Mouse (Mus musculus) liver, adult 2 months (tissue): ENCODE results near the gene Gpr4. TPM values are rescaled to one million over a fixed set of nuclear protein-coding genes. Genes with fewer than 3 reads are reported as not detected.

Experiments
- DNase-seq: peaks from one replicate; pipeline ENCODE4 v3.0.0-alpha.2; 2011; ENCODE audit warnings: low read depth, low spot score; ENCODE audit errors: extremely low read depth
- H3K27ac ChIP-seq: fragments of 200-500 bp; replicated peaks from 2 replicates; pipeline ENCODE4 v1.5.1; 2012; ENCODE audit warnings: low read depth, mild to moderate bottlenecking, control low read depth, inconsistent platforms, low read length; ENCODE audit not compliant: insufficient read depth
- H3K27me3 ChIP-seq: fragments of 200-500 bp; 2 replicates; pipeline ENCODE4 v1.6.1; 2012; ENCODE audit warnings: mild to moderate bottlenecking, moderate library complexity, low read length, inconsistent platforms; ENCODE audit not compliant: control insufficient read depth, insufficient read depth
- H3K36me3 ChIP-seq: fragments of 200-500 bp; 2 replicates; pipeline ENCODE4 v1.6.1; 2012; ENCODE audit warnings: low read length, inconsistent platforms; ENCODE audit not compliant: control insufficient read depth, insufficient read depth
- H3K4me1 ChIP-seq: fragments of 200-500 bp; 2 replicates; pipeline ENCODE4 v1.6.1; 2011; ENCODE audit warnings: low read length; ENCODE audit not compliant: control insufficient read depth, insufficient read depth
- H3K4me3 ChIP-seq: fragments of 200-500 bp; 2 replicates; pipeline ENCODE4 v1.5.1; 2011; ENCODE audit warnings: low read depth, mild to moderate bottlenecking, control low read depth, low read length, moderate library complexity; ENCODE audit not compliant: insufficient read depth
- H3K79me2 ChIP-seq: fragments of 200-500 bp; 2 replicates; pipeline ENCODE4 v1.6.1; 2012; ENCODE audit warnings: inconsistent platforms, mild to moderate bottlenecking, low read length, moderate library complexity; ENCODE audit not compliant: control insufficient read depth, insufficient read depth
- H3K9ac ChIP-seq: fragments of 200-500 bp; 2 replicates; pipeline ENCODE4 v1.6.1; 2012; ENCODE audit warnings: low read depth, mild to moderate bottlenecking, control low read depth, inconsistent platforms, low read length
- CTCF ChIP-seq: fragments of 200-500 bp; IDR thresholded peaks from 2 replicates; pipeline ENCODE4 v1.5.1; 2011; ENCODE audit warnings: low read depth, low read length, control low read depth
- POLR2A ChIP-seq: fragments of 200-500 bp; IDR thresholded peaks from 2 replicates; pipeline ENCODE4 v1.6.1; 2011; ENCODE audit warnings: low read length, control low read depth; ENCODE audit not compliant: insufficient read depth; ENCODE audit errors: extremely low read depth
- WGBS: fragments of 180-500 bp; shearing (Covaris S2); methylation state at CpG from one replicate; pipeline ENCODE4 v1.1.7; 2018; 5-methylcytosine and 5-hydroxymethylcytosine counted together
- polyA plus RNA-seq: library from polyadenylated mRNA; depleted of rRNA; stranded (reverse); fragments of >200 nt; gene quantifications from 2 replicates; pipeline ENCODE4 v1.2.3, GENCODE M21; 2012
- total RNA-seq: library from RNA; depleted of rRNA; stranded (reverse); fragments of >200 nt; gene quantifications from 2 replicates; pipeline ENCODE4 v1.2.3, GENCODE M21; 2014

Gpr4 gene
- total and polyA plus RNA-seq, 2 experiments: 0.09 to 2.7 TPM

DNA sequence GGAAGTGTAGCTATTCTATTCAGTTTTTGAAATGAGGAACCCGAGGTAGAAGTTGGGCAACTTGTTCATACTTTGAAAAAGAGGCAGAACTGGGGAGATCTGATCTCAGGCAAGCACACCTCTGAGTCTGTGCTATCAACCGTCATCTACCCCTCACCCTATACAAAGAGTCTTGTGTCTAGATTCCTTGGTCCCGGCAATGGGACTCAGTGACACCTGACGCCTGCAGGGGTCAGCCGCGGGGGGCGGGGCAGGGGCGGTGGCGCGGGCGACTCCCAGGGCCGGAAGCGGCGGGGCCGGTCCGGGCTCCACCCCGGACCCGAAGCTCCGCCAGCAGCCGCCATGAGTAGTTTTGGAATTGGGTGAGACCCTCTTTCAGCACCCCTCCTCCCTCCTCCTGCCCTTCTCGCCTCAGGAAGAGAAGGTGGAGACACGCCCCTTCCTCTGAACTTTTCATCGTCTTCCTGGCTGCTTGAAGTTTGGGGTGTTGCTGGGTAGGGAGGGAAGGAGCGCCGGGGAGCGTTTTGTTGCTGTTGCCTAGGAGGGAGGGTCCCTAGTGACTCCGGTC, 31.4 kb upstream of the Gpr4 start:
- Histone ChIP-seq H3K27ac (no peak overlapping the region), H3K36me3 (no peaks in the 10 kb centered on the region), H3K4me1 (0 out of 2 replicates have a peak, but pooled peaks cover 2% of the 10 kb centered on the region), H3K27me3 (peaks cover 16% of the 10 kb centered on the region), H3K79me2 (no peaks in the 10 kb centered on the region), H3K9ac (peak overlapping the region; percentile 61), H3K4me3 (peak overlapping the region; percentile 66)
- TF ChIP-seq CTCF (no peak), POLR2A (no peak)
- peak; percentile 18 for DNase-seq
- 1% methylated on average over 27 of the region's 27 CpGs for WGBS

DNA sequence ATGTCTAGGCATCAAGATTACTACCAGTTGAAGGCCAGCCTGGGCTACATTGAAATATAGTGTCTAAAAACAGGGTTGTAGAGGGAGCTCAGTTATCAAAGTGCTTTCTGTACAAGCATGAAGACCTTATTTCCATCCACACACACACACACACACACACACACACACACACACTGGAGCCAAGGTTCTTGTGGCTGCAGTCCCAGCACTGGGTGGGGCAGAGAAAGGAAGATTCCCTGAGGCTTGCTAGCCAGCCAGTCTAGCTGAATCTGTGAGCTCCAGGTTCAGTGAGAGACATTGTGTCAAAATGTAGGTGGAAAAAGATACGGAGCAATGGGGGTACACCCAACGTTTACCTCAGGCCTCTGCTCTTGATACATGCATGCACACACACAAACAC, 28.1 kb upstream of the Gpr4 start:
- peaks cover 5% of the 10 kb centered on the region; the same call in 1 of the 2 replicates for H3K27me3 ChIP-seq
- 0 out of 2 replicates have a peak, but pooled peaks cover 2% of the 10 kb centered on the region for H3K4me1 ChIP-seq
- H3K9ac ChIP-seq: no peak overlapping the region
- H3K79me2 ChIP-seq: no peaks in the 10 kb centered on the region
- no peak overlapping the region for H3K4me3 ChIP-seq
- TF ChIP-seq CTCF (no peak), POLR2A (no peak)
- H3K27ac ChIP-seq: no peak overlapping the region
- no peaks in the 10 kb centered on the region; the same call in 1 of the 2 replicates for H3K36me3 ChIP-seq
- no peak for DNase-seq
- WGBS: 90% methylated on average over 2 of the region's 2 CpGs

DNA sequence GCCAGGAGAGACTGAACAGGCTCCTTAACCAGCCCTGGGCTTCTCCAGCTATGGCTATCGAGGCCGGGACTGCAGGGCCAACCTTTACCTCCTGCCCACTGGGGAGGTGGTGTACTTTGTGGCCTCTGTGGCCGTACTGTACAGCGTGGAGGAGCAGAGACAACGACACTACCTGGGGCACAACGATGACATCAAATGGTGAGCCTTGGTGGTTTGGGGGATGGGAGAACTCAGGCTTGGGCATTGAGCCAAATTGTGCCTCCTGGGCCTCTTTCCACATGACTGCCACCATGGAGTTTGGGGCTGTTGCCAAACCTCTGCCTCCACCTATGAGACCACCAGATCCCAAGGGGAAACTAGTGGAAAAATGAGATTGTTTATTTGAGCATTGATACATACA, 27.6 kb upstream of the Gpr4 start:
- Histone ChIP-seq H3K36me3 (no peaks in the 10 kb centered on the region; the same call in 1 of the 2 replicates), H3K4me3 (no peak overlapping the region), H3K27me3 (no peaks in the 10 kb centered on the region; the same call in 1 of the 2 replicates), H3K79me2 (no peaks in the 10 kb centered on the region), H3K27ac (no peak overlapping the region), H3K9ac (no peak overlapping the region), H3K4me1 (0 out of 2 replicates have a peak, but pooled peaks cover 2% of the 10 kb centered on the region)
- TF ChIP-seq CTCF (no peak), POLR2A (no peak)
- 71% methylated on average over 6 of the region's 6 CpGs for WGBS
- no peak for DNase-seq

DNA sequence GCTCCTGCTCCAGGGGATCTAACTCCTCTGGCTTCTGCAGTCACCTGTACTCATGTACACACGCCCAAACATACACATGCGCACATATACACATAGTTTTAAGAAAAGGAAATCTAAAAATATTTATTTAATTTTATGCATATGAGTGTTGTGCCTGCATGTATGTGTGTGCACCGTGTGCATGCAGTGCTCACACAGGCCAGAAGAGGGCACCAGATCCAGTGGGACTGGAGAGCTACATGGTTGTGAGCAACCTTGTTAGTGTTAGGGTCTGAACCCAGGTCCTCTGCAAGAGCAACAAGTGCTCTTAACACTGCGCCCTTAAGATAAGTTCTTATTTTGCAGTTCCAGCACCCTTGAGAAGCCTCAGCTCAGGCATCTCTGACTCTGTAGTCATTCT, 17.7 kb upstream of the Gpr4 start:
- Histone ChIP-seq H3K27me3 (no peaks in the 10 kb centered on the region), H3K9ac (no peak overlapping the region), H3K79me2 (no peaks in the 10 kb centered on the region), H3K36me3 (no peaks in the 10 kb centered on the region; the same call in 1 of the 2 replicates), H3K27ac (no peak overlapping the region), H3K4me3 (no peak overlapping the region), H3K4me1 (no peaks in the 10 kb centered on the region)
- TF ChIP-seq CTCF: peak; percentile 47
- no peak for TF ChIP-seq POLR2A
- no peak for DNase-seq
- 99% methylated on average over 4 of the region's 4 CpGs for WGBS

DNA sequence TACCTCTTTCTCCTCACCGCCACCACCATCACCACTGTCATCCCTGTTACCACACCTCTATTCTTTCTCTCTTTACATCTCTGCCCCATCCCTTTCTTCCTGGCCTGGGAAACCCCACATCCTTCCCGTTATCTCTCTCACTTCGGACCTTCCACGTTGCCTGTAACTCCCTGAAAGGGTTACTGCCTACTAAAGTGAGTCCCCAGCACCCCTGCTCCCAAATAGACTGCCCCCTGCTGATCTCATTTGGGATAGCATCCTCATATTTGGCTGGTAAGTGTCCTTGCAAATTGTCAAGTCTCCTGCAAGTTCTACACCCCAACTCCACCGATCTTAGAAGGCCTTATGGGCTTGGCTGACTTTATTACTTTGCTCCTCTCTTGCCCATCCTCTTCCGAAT, 15.7 kb upstream of the Gpr4 start:
- Histone ChIP-seq H3K4me3 (no peak overlapping the region), H3K79me2 (no peaks in the 10 kb centered on the region), H3K27me3 (no peaks in the 10 kb centered on the region), H3K36me3 (no peaks in the 10 kb centered on the region; the same call in 1 of the 2 replicates), H3K9ac (no peak overlapping the region), H3K27ac (no peak overlapping the region), H3K4me1 (no peaks in the 10 kb centered on the region)
- no peak for TF ChIP-seq POLR2A
- TF ChIP-seq CTCF: peak; percentile 59; the same call in 1 of the 2 replicates
- WGBS: 69% methylated on average over 6 of the region's 6 CpGs
- peak; percentile 33 for DNase-seq

DNA sequence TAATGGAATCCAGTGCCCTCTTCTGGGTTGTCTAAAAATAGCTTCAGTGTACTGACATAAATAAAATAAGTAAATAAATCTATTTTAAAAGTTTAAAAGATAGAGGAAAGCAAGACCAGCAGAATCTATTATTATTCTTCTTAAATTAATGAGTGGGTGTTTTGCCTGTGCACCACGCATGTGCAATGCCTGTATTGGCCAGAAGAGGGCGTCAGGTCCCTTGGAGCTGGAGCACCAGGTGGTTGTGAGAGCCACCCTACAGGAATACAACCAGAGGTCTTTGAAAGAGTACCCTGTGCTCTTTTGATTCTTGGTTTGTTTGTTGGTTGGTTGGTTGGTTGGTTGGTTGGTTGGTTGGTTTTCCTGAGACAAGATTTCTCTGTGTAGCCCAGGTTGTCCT, 14.4 kb upstream of the Gpr4 start:
- H3K79me2 ChIP-seq: no peaks in the 10 kb centered on the region
- no peaks in the 10 kb centered on the region; the same call in 1 of the 2 replicates for H3K36me3 ChIP-seq
- H3K27ac ChIP-seq: no peak overlapping the region
- H3K4me3 ChIP-seq: no peak overlapping the region
- no peaks in the 10 kb centered on the region for H3K4me1 ChIP-seq
- TF ChIP-seq POLR2A: no peak
- peak; percentile 86 for TF ChIP-seq CTCF
- no peak for DNase-seq
- 50% methylated on average over 2 of the region's 2 CpGs for WGBS
- no peak overlapping the region for H3K9ac ChIP-seq
- H3K27me3 ChIP-seq: no peaks in the 10 kb centered on the region
